Mouse (Mus musculus) C2C12 (cell line): ENCODE results near the gene Gm4737. TPM values are rescaled to one million over a fixed set of nuclear protein-coding genes. Genes with fewer than 3 reads are reported as not detected.

Experiments
- H3K27me3 ChIP-seq: one replicate; pipeline ENCODE4 v1.6.1; 2011; ENCODE audit not compliant: control insufficient read depth, insufficient read depth, insufficient read length
- H3K36me3 ChIP-seq: one replicate; pipeline ENCODE4 v1.6.1; 2011; ENCODE audit not compliant: control insufficient read depth, insufficient read depth
- H3K4me3 ChIP-seq: one replicate; pipeline ENCODE4 v1.5.1; 2011; ENCODE audit warnings: mild to moderate bottlenecking, control low read depth; ENCODE audit not compliant: poor library complexity, insufficient read depth, severe bottlenecking
- H3K79me2 ChIP-seq: one replicate; pipeline ENCODE4 v1.6.1; 2011; ENCODE audit not compliant: control insufficient read depth, insufficient read depth
- H3K79me3 ChIP-seq: one replicate; pipeline ENCODE4 v1.6.1; 2011; ENCODE audit warnings: low read depth, control low read depth
- H3ac ChIP-seq: one replicate; pipeline ENCODE3; 2011; ENCODE audit warnings: low read depth; ENCODE audit not compliant: control insufficient read depth, insufficient read length
- CEBPB ChIP-seq: IDR thresholded peaks from one replicate; pipeline ENCODE4 v1.6.1; 2011; ENCODE audit warnings: low read depth, mild to moderate bottlenecking, control low read depth, moderate library complexity
- CTCF ChIP-seq: IDR thresholded peaks from one replicate; pipeline ENCODE4 v1.5.1; 2011; ENCODE audit not compliant: control insufficient read depth, insufficient read depth, insufficient read length
- FOSL1 ChIP-seq: IDR thresholded peaks from one replicate; pipeline ENCODE4 v1.8.0; 2011; ENCODE audit warnings: mild to moderate bottlenecking, low read length; ENCODE audit not compliant: poor library complexity, insufficient read depth, severe bottlenecking
- MAX ChIP-seq: IDR thresholded peaks from one replicate; pipeline ENCODE4 v1.6.1; 2011; ENCODE audit warnings: mild to moderate bottlenecking, control low read depth
- MYOD1 ChIP-seq: IDR thresholded peaks from one replicate; pipeline ENCODE4 v1.6.1; 2011; ENCODE audit warnings: low read depth; ENCODE audit not compliant: control insufficient read depth, insufficient read length
- MYOG ChIP-seq: IDR thresholded peaks from one replicate; pipeline ENCODE4 v1.6.1; 2011; ENCODE audit not compliant: control insufficient read depth, insufficient read length; ENCODE audit errors: extremely low read depth
- USF1 ChIP-seq: IDR thresholded peaks from one replicate; pipeline ENCODE4 v1.6.1; 2011; ENCODE audit warnings: low read depth, mild to moderate bottlenecking, control low read depth, moderate library complexity
- polyA plus RNA-seq: library from polyadenylated mRNA; unstranded; fragments of >200 nt; fragmentation: generic; extraction: Trizol; gene quantifications from one replicate; pipeline ENCODE4 v1.2.1, GENCODE M21; 2012; ENCODE audit warnings: missing spikeins

Gm4737 gene
- polyA plus RNA-seq, 1 experiment, result 302 TPM

- TF ChIP-seq MYOD1 (no peak), USF1 (no peak), CEBPB (no peak), MYOG (no peak), FOSL1 (no peak)
- Histone ChIP-seq H3K79me3 (no peaks in the 10 kb centered on the region), H3K27me3 (no peaks in the 10 kb centered on the region), H3K4me3 (no peak overlapping the region), H3ac (no peak overlapping the region), H3K79me2 (no peaks in the 10 kb centered on the region), H3K36me3 (no peaks in the 10 kb centered on the region)
Observed at GRCm38 (mm10) chr16:46120607-46121006, 34.3 kb downstream of the Gm4737 start.

- no peaks in the 10 kb centered on the region for H3K79me2 ChIP-seq
Observed at GRCm38 (mm10) chr16:46120020-46120419, 34.9 kb downstream of the Gm4737 start, which contains the start of gene Cd96. Gene Cd96, minus strand, starts transcription at chr16:46120251.

GRCm38 (mm10) chr16:46117645-46118044, 37.2 kb downstream of the Gm4737 start:
- no peaks in the 10 kb centered on the region for H3K36me3 ChIP-seq
- no peak for TF ChIP-seq MYOG
- no peak for TF ChIP-seq CTCF
- no peak for TF ChIP-seq USF1
- no peak for TF ChIP-seq MYOD1
- no peak for TF ChIP-seq MAX
- no peak for TF ChIP-seq CEBPB
- no peak for TF ChIP-seq FOSL1
- H3K4me3 ChIP-seq, result no peak overlapping the region
- H3K27me3 ChIP-seq, result no peaks in the 10 kb centered on the region
- no peaks in the 10 kb centered on the region for H3K79me2 ChIP-seq
- H3K79me3 ChIP-seq, result no peaks in the 10 kb centered on the region
- H3ac ChIP-seq, result no peak overlapping the region

More at GRCm38 (mm10) chr16:46120020-46120419, 34.9 kb downstream of the Gm4737 start, which contains the start of gene Cd96:
- Histone ChIP-seq H3ac (no peak within 1 kb of the TSS), H3K36me3 (no peaks in the 10 kb centered on the region), H3K79me3 (no peaks in the 10 kb centered on the region), H3K27me3 (no peaks in the 10 kb centered on the region), H3K4me3 (no peak within 1 kb of the TSS)
- TF ChIP-seq FOSL1 (no peak), USF1 (no peak), CTCF (no peak), CEBPB (no peak), MYOG (no peak), MYOD1 (no peak), MAX (no peak)

GRCm38 (mm10) chr16:46114727-46115126, 40.1 kb downstream of the Gm4737 start:
- H3K27me3 ChIP-seq, result no peaks in the 10 kb centered on the region
- H3ac ChIP-seq, result no peak overlapping the region
- no peaks in the 10 kb centered on the region for H3K79me3 ChIP-seq
- no peak overlapping the region for H3K4me3 ChIP-seq
- TF ChIP-seq CEBPB (no peak), MYOG (no peak), CTCF (no peak), USF1 (no peak), FOSL1 (no peak), MAX (no peak), MYOD1 (no peak)
- H3K36me3 ChIP-seq, result no peaks in the 10 kb centered on the region
- H3K79me2 ChIP-seq, result no peaks in the 10 kb centered on the region

GRCm38 (mm10) chr16:46109536-46109935, 45.3 kb downstream of the Gm4737 start:
- Histone ChIP-seq H3K4me3 (no peak overlapping the region), H3ac (no peak overlapping the region), H3K36me3 (no peaks in the 10 kb centered on the region), H3K79me2 (no peaks in the 10 kb centered on the region), H3K79me3 (no peaks in the 10 kb centered on the region), H3K27me3 (no peaks in the 10 kb centered on the region)
- TF ChIP-seq CTCF, result no peak
- no peak for TF ChIP-seq FOSL1
- TF ChIP-seq USF1, result no peak
- TF ChIP-seq MAX, result no peak
- no peak for TF ChIP-seq MYOD1
- no peak for TF ChIP-seq MYOG
- no peak for TF ChIP-seq CEBPB

- Histone ChIP-seq H3ac (no peak overlapping the region), H3K36me3 (no peaks in the 10 kb centered on the region), H3K79me3 (no peaks in the 10 kb centered on the region), H3K79me2 (no peaks in the 10 kb centered on the region), H3K27me3 (no peaks in the 10 kb centered on the region), H3K4me3 (no peak overlapping the region)
- TF ChIP-seq USF1 (no peak), CTCF (no peak), CEBPB (no peak), MAX (no peak), MYOG (no peak), FOSL1 (no peak), MYOD1 (no peak)
Observed at GRCm38 (mm10) chr16:46107431-46107830, 47.4 kb downstream of the Gm4737 start.
